Mouse (Mus musculus) testis, postnatal 14 days (tissue): ENCODE results near the gene Ptprm.

ENCODE experiments used
- DNase-seq: peaks from one replicate; pipeline ENCODE4 v3.0.0; 2021; ENCODE audit warnings: low spot score

Ptprm gene

DNA sequence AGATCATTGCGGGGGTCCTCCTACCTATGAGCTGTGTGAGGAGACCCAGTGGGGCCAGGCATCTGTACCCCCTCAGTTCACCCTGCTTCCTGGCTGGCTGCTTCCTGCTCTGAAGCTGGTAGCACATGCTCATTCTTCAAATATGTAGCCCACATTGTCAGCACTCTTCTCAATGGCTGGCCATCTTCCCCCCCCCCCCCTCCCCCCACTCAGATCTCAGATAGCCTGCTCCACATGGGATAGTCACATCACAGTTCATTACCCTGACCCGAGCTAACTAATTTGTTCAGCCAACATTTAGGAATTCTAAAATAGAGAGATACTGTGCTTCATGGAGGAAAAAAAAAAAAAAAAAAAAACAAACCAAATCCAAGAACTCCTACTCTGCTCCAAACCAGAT lies 679.6 kb downstream of the Ptprm start:
- no peak for DNase-seq

DNA sequence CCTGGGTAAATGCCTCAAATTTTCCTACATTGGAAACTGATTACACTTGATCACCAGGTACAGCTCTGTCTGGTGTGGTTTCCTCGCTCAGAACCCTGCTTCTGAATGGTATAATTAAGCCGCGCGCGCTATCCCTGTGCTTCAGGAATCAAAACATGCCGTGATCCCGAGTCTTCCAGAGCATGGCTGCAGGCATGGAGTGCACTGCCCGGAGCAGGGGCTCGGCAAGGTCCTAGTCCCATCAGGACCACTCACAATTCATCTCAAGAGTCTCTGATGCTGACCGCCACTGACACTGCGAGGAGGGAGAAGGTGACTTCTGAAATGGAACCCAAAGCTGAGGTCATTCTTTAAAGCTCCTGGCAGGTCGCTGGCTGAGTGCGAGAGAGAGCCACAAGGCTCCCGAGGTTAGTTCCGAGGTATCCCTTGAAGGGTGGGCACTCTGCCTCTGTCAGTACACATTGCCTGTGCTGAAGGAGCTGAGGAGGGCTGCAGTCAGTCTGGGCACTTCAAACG lies 682.5 kb downstream of the Ptprm start:
- peak; percentile 1 for DNase-seq

DNA sequence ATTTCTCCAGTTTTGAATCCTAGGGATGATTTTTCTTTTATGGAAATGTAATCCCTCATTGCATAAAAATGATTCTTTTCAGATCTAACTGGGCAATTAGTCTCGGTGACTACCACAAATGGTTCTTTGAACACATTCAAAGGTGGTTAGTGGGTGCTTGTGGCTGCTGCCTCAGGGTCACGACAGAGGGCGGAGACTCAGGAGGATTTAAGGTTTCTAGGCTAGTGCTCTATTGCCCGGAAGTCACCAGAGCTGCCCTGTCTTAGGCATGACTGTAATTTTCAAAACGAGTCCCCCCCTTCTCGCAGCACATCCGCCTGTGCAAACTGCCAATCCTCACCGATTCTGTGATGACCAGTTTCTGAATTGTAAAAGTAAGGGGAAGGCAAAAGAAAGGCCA lies 683.0 kb downstream of the Ptprm start:
- peak; percentile 2 for DNase-seq

GRCm38 (mm10) chr17:66665791-66666190 lies 688.5 kb downstream of the Ptprm start:
- peak; percentile 2 for DNase-seq

GRCm38 (mm10) chr17:66665201-66665756 lies 689.0 kb downstream of the Ptprm start:
- DNase-seq, result peak; percentile 0

GRCm38 (mm10) chr17:66664796-66665195 lies 689.5 kb downstream of the Ptprm start:
- DNase-seq, result no peak

- no peak for DNase-seq
Observed at GRCm38 (mm10) chr17:66659242-66659641, 695.0 kb downstream of the Ptprm start.

- no peak for DNase-seq
Observed at GRCm38 (mm10) chr17:66637951-66638722, 716.1 kb downstream of the Ptprm start.

GRCm38 (mm10) chr17:66619996-66620656 lies 734.1 kb downstream of the Ptprm start:
- DNase-seq, result no peak

DNA sequence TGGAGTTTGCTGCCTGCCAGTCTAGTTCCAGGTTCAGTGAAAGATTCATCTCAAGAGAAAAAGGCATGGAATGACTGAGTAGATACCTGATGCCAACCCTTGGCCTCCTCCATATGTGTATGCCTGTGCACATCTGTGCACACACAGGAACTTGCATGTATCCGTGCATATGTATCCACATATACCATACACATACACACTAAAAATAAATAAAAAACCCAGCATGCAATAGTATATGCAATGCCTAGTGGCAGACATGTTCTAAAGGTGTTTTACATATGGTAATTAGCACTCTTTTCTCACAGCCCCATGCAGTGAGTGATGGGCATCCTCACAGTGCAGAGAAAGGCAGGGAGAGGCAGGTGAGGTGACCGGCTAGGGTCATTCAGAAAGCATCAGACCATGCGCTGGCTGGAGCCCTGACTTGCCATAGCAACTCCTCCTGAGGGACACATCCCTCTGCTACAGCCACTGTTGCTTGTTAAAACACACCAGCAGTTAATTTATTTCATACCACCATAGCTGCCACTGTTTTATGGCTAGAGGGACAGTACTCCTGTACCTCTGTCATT lies 734.9 kb downstream of the Ptprm start:
- no peak for DNase-seq
